Mouse (Mus musculus): Measurements from ENCODE around the gene Col6a1.

GRCm38 (mm10) chr10:76729631-76730620, 4.0 kb upstream of the Col6a1 start:
- no peak for TF ChIP-seq POLR2A (IDR thresholded peaks at IDR 0.05; ENCODE audit: control insufficient read depth, low read depth, low read length)
- TF ChIP-seq CTCF (IDR thresholded peaks at IDR 0.05; ENCODE audit: control insufficient read depth, insufficient read depth, insufficient replicate concordance, low read depth, low read length), result no peak
